Mouse (Mus musculus): ENCODE measurements around the gene Nxph4. TPM values are rescaled to one million over a fixed set of nuclear protein-coding genes. Genes with fewer than 3 reads are reported as not detected.

Gene Nxph4
- polyA plus RNA-seq, 1 experiment from 2014 or later = 19.4 TPM

- H3K27me3 ChIP-seq (ENCODE audit: low read depth, poor library complexity, severe bottlenecking) = peaks cover 52% of the 10 kb centered on the region
- DNase-seq (ENCODE audit: low spot score) = peak; percentile 78
- peaks cover 48% of the 10 kb centered on the region for H3K36me3 ChIP-seq
- peaks cover 57% of the 10 kb centered on the region for H3K4me1 ChIP-seq
- no peaks in the 10 kb centered on the region for H3K9me3 ChIP-seq (replicated peaks)
- no peak overlapping the region for H3K27ac ChIP-seq (replicated peaks)
- 25% methylated on average over 7 of the region's 7 CpGs for WGBS
- no peak overlapping the region for H3K4me3 ChIP-seq
These were observed 3.7 kb upstream of the Nxph4 start for GRCm38 (mm10) chr10:127537854-127538583.

- Histone ChIP-seq H3K9me3 (replicated peaks) (no peaks in the 10 kb centered on the region), H3K4me1 (peaks cover 52% of the 10 kb centered on the region), H3K36me3 (peaks cover 35% of the 10 kb centered on the region), H3K27me3 (ENCODE audit: low read depth, poor library complexity, severe bottlenecking) (peaks cover 65% of the 10 kb centered on the region), H3K27ac (replicated peaks) (0 out of 2 replicates have a peak overlapping the region, but pooled peaks have one; percentile 33), H3K4me3 (0 out of 2 replicates have a peak overlapping the region, but pooled peaks have one; percentile 2)
- WGBS = 12% methylated on average over 8 of the region's 8 CpGs
- DNase-seq (ENCODE audit: low spot score) = peak; percentile 68
These were observed 2.4 kb upstream of the Nxph4 start for GRCm38 (mm10) chr10:127536586-127537314.

DNA sequence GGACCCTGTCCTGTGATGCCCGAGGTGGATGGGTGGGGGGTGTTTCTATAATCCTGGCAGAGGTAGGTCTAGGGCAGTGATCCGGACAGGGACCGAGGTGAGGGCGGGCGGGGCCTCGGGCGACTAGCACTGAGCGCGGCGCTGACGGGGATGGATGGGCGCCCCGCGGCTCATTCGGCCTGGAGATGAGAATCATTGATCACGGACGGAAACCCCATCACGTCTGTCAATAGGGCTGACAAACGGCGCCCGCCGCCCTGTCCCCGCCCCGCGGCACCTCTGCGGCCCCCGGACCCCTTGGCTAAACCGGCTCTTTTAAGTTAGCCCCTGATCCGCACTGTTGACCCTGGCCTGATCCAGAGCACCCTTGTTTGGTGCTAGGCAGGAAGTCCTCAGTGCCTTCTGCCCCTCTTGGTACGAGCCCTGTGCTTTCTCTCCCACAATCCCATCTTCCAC is 598 bp upstream of the Nxph4 start:
- Histone ChIP-seq H3K4me3 (peak overlapping the region; percentile 56), H3K27me3 (ENCODE audit: low read depth, poor library complexity, severe bottlenecking) (peaks cover 83% of the 10 kb centered on the region), H3K4me1 (peaks cover 70% of the 10 kb centered on the region), H3K9me3 (replicated peaks) (no peaks in the 10 kb centered on the region), H3K27ac (replicated peaks) (peak overlapping the region; percentile 60), H3K36me3 (peaks cover 17% of the 10 kb centered on the region)
- peak; percentile 52 for DNase-seq (ENCODE audit: low spot score)
- 1% methylated on average over 30 of the region's 30 CpGs for WGBS

GRCm38 (mm10) chr10:127531548-127531947 is 2.8 kb downstream of the Nxph4 start:
- WGBS = 2% methylated on average over 4 of the region's 4 CpGs
- peaks cover 100% of the 10 kb centered on the region for H3K27me3 ChIP-seq (ENCODE audit: low read depth, poor library complexity, severe bottlenecking)
- peaks cover 91% of the 10 kb centered on the region for H3K4me1 ChIP-seq
- peak overlapping the region; percentile 59; the same call in 1 of the 2 replicates for H3K27ac ChIP-seq (replicated peaks)
- DNase-seq (ENCODE audit: low spot score) = peak; percentile 50
- H3K9me3 ChIP-seq (replicated peaks) = no peaks in the 10 kb centered on the region
- H3K36me3 ChIP-seq = no peaks in the 10 kb centered on the region
- peak overlapping the region; percentile 56 for H3K4me3 ChIP-seq

- H3K4me1 ChIP-seq = peaks cover 91% of the 10 kb centered on the region
- under 1% methylated on average over 25 of the region's 25 CpGs for WGBS
- no peaks in the 10 kb centered on the region for H3K36me3 ChIP-seq
- H3K27me3 ChIP-seq (ENCODE audit: low read depth, poor library complexity, severe bottlenecking) = peaks cover 100% of the 10 kb centered on the region
- H3K9me3 ChIP-seq (replicated peaks) = no peaks in the 10 kb centered on the region
- peak overlapping the region; percentile 56 for H3K4me3 ChIP-seq
- DNase-seq (ENCODE audit: low spot score) = no peak
- H3K27ac ChIP-seq (replicated peaks) = peak overlapping the region; percentile 59
These were observed 3.4 kb downstream of the Nxph4 start for GRCm38 (mm10) chr10:127530945-127531344.

DNA sequence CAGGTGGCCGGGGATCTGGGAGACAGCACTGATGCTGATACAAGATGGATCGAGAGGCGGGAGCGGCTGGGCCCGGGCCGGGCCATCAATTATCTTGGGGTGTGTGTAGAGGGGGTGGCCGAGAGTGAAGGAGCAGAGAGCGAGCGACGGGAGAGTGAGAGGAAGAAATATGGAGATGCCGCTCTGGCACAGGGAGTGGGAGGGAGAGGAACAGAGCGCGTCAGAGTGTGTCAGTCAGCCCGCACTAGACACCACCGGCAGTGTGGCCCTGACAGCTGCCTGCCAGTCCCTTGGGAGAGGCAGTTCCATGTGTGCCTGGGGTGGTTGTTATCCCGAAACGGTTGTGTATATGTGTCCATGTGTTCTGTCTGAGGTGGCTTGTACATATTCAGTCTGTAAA is 6.9 kb downstream of the Nxph4 start:
- H3K9me3 ChIP-seq (replicated peaks) = no peaks in the 10 kb centered on the region
- H3K27ac ChIP-seq (replicated peaks) = peak overlapping the region; percentile 13; the same call in 1 of the 2 replicates
- peak; percentile 46 for DNase-seq (ENCODE audit: low spot score)
- peaks cover 99% of the 10 kb centered on the region for H3K27me3 ChIP-seq (ENCODE audit: low read depth, poor library complexity, severe bottlenecking)
- WGBS = 3% methylated on average over 17 of the region's 17 CpGs
- peak overlapping the region; percentile 44 for H3K4me3 ChIP-seq
- no peaks in the 10 kb centered on the region for H3K36me3 ChIP-seq
- H3K4me1 ChIP-seq = peaks cover 81% of the 10 kb centered on the region

GRCm38 (mm10) chr10:127526681-127527080 is 7.7 kb downstream of the Nxph4 start:
- under 1% methylated on average over 26 of the region's 26 CpGs for WGBS
- Histone ChIP-seq H3K36me3 (no peaks in the 10 kb centered on the region), H3K27me3 (ENCODE audit: low read depth, poor library complexity, severe bottlenecking) (peaks cover 91% of the 10 kb centered on the region), H3K4me3 (peak overlapping the region; percentile 44), H3K4me1 (peaks cover 79% of the 10 kb centered on the region), H3K27ac (replicated peaks) (peak overlapping the region; percentile 61), H3K9me3 (replicated peaks) (no peaks in the 10 kb centered on the region)
- DNase-seq (ENCODE audit: low spot score) = peak; percentile 80

GRCm38 (mm10) chr10:127526048-127526447 is 8.3 kb downstream of the Nxph4 start:
- H3K4me3 ChIP-seq = peak overlapping the region; percentile 44
- H3K9me3 ChIP-seq (replicated peaks) = no peaks in the 10 kb centered on the region
- DNase-seq (ENCODE audit: low spot score) = no peak
- WGBS = 2% methylated on average over 26 of the region's 26 CpGs
- peaks cover 79% of the 10 kb centered on the region for H3K4me1 ChIP-seq
- no peaks in the 10 kb centered on the region for H3K36me3 ChIP-seq
- H3K27me3 ChIP-seq (ENCODE audit: low read depth, poor library complexity, severe bottlenecking) = peaks cover 85% of the 10 kb centered on the region
- peak overlapping the region; percentile 61; the same call in 1 of the 2 replicates for H3K27ac ChIP-seq (replicated peaks)

DNA sequence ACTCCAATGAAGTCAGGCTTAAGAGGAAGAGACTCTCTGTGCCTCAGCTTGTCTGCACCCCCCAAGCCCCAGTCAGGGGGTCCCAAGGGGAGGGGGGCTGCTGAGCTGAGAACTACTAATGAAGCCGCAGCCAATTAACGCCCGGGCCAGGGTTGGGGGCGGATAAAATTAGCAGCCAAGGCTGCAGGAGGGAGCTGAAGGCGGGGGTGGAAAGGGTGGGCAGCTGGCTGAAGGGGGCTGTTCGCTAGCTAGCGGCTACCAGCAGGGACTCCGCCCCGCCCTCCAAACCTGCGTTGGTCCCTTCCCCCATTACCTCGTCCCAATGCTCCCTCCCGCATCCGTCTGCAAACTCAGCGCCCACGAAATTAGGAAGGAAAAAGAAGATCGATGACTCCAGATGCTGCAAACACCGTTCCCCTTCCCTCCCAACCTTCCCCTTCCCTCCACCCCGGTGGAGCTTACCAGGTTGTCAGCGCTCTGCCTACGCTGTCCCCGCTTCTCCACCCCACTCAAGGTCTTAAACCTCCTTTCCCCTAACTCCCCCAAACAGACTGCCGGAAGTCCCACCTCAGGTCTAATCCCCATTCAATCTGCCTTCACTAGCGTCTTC is 9.6 kb downstream of the Nxph4 start:
- Histone ChIP-seq H3K4me3 (peak overlapping the region; percentile 23), H3K27me3 (ENCODE audit: low read depth, poor library complexity, severe bottlenecking) (peaks cover 83% of the 10 kb centered on the region), H3K36me3 (peaks cover 12% of the 10 kb centered on the region), H3K4me1 (peaks cover 79% of the 10 kb centered on the region), H3K9me3 (replicated peaks) (peaks cover 6% of the 10 kb centered on the region; the same call in 1 of the 2 replicates), H3K27ac (replicated peaks) (0 out of 2 replicates have a peak overlapping the region, but pooled peaks have one; percentile 23)
- under 1% methylated on average over 22 of the region's 23 CpGs for WGBS
- no peak for DNase-seq (ENCODE audit: low spot score)

GRCm38 (mm10) chr10:127522088-127522581 is 12.2 kb downstream of the Nxph4 start, which contains the start of gene Shmt2:
Gene Shmt2 (minus strand): TSS chr10:127522444.
- H3K4me3 ChIP-seq = peak within 1 kb of the TSS; percentile 69
- WGBS = under 1% methylated on average over 21 of the region's 21 CpGs

GRCm38 (mm10) chr10:127521611-127522080 is 12.7 kb downstream of the Nxph4 start:
- WGBS = 14% methylated on average over 12 of the region's 12 CpGs
- Histone ChIP-seq H3K27me3 (ENCODE audit: low read depth, poor library complexity, severe bottlenecking) (peaks cover 83% of the 10 kb centered on the region), H3K27ac (replicated peaks) (peak overlapping the region; percentile 83), H3K36me3 (peaks cover 41% of the 10 kb centered on the region), H3K4me1 (peaks cover 70% of the 10 kb centered on the region), H3K9me3 (replicated peaks) (peaks cover 15% of the 10 kb centered on the region; the same call in 1 of the 2 replicates), H3K4me3 (peak overlapping the region; percentile 69)
- DNase-seq (ENCODE audit: low spot score) = no peak

More at GRCm38 (mm10) chr10:127522088-127522581, 12.2 kb downstream of the Nxph4 start, which contains the start of gene Shmt2:
- DNase-seq (ENCODE audit: low spot score) = peak; percentile 89
- Histone ChIP-seq H3K4me1 (peaks cover 70% of the 10 kb centered on the region), H3K9me3 (replicated peaks) (peaks cover 15% of the 10 kb centered on the region; the same call in 1 of the 2 replicates), H3K36me3 (peaks cover 38% of the 10 kb centered on the region), H3K27me3 (ENCODE audit: low read depth, poor library complexity, severe bottlenecking) (peaks cover 83% of the 10 kb centered on the region), H3K27ac (replicated peaks) (peak within 1 kb of the TSS; percentile 83)

Data from midbrain, embryonic 10.5 days (tissue).